Mouse (Mus musculus): ENCODE measurements at regions not wholly inside any gene's neighbourhood (a gene's known extent, or its start where the extent isn't known, plus 50 kb on each side); places are given as distances from the start of the nearest gene placed in this dataset.

- TF ChIP-seq CTCF (conservative IDR thresholded peaks at IDR 0.05; ENCODE audit: low read length) (no peak), POU5F1 (IDR thresholded peaks at IDR 0.05; ENCODE audit: borderline replicate concordance, low read length) (no peak)
Observed at GRCm38 (mm10) chr2:173334856-173335595, 58.7 kb upstream of the Pmepa1 start.

All from E14TG2a.4 (cell line).